Mouse (Mus musculus) embryonic fibroblast, embryonic 13.5 days (primary cell): ENCODE results near the gene Gm21915. TPM values are rescaled to one million over a fixed set of nuclear protein-coding genes. Genes with fewer than 3 reads are reported as not detected.

Experiments
- H3K27ac ChIP-seq: 2 replicates; pipeline ENCODE4 v1.5.1; 2012; ENCODE audit warnings: low read length, control low read depth, inconsistent platforms; ENCODE audit not compliant: insufficient read depth
- H3K4me1 ChIP-seq: 2 replicates; pipeline ENCODE4 v1.6.1; 2011; ENCODE audit warnings: low read length; ENCODE audit not compliant: control insufficient read depth, insufficient read depth
- H3K4me3 ChIP-seq: 2 replicates; pipeline ENCODE4 v1.5.1; 2011; ENCODE audit warnings: mild to moderate bottlenecking, control low read depth, low read length; ENCODE audit not compliant: insufficient read depth
- CTCF ChIP-seq: IDR thresholded peaks from 2 replicates; pipeline ENCODE4 v1.5.1; 2011; ENCODE audit warnings: mild to moderate bottlenecking, control low read depth, low read length, moderate library complexity, borderline replicate concordance; ENCODE audit not compliant: insufficient read depth
- POLR2A ChIP-seq: IDR thresholded peaks from 2 replicates; pipeline ENCODE4 v1.6.1; 2011; ENCODE audit warnings: low read depth, mild to moderate bottlenecking, control low read depth, low read length, moderate library complexity
- polyA plus RNA-seq: library from polyadenylated mRNA; stranded (reverse); fragments of >200 nt; gene quantifications from 2 replicates; pipeline ENCODE4 v1.2.4, GENCODE M21; 2011; ENCODE audit warnings: low read depth; ENCODE audit not compliant: missing spikeins, insufficient read length

Gm21915 gene
- polyA plus RNA-seq, 1 experiment, result not detected

- peaks cover 3% of the 10 kb centered on the region; the same call in 1 of the 2 replicates for H3K4me1 ChIP-seq
- TF ChIP-seq CTCF, result no peak
- no peak for TF ChIP-seq POLR2A
- no peak overlapping the region for H3K27ac ChIP-seq
Measured at GRCm38 (mm10) chr9:40690511-40690910, 20.1 kb downstream of the Gm21915 start.

DNA sequence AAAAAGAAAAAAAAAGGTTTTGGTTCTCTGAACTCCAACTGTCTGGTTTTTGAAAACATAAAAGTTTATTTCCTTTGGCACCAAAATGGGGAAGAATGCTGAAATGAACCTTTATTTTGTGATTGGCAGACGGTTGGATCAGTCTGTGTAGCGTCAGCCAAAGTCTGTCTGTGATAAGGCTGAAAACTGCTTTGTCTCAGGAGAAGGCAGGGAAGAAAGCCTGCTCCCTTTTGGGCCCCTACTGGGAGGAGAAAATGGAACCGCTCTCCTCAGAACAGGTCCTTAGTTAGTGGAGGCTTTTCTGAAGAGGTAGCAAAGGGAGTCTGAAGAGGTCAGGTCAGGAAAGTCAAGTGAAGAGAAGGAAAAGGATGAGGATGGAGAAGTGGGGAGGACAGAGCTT lies 22.6 kb downstream of the Gm21915 start:
- TF ChIP-seq CTCF, result no peak
- no peak for TF ChIP-seq POLR2A
- no peak overlapping the region for H3K4me3 ChIP-seq
- H3K27ac ChIP-seq, result no peak overlapping the region
- peaks cover 3% of the 10 kb centered on the region; the same call in 1 of the 2 replicates for H3K4me1 ChIP-seq

More at GRCm38 (mm10) chr9:40690511-40690910, 20.1 kb downstream of the Gm21915 start:
- no peak overlapping the region for H3K4me3 ChIP-seq

GRCm38 (mm10) chr9:40693768-40694167 lies 23.4 kb downstream of the Gm21915 start:
- Histone ChIP-seq H3K4me1 (peaks cover 6% of the 10 kb centered on the region), H3K27ac (no peak overlapping the region), H3K4me3 (no peak overlapping the region)
- no peak for TF ChIP-seq CTCF
- TF ChIP-seq POLR2A, result no peak

DNA sequence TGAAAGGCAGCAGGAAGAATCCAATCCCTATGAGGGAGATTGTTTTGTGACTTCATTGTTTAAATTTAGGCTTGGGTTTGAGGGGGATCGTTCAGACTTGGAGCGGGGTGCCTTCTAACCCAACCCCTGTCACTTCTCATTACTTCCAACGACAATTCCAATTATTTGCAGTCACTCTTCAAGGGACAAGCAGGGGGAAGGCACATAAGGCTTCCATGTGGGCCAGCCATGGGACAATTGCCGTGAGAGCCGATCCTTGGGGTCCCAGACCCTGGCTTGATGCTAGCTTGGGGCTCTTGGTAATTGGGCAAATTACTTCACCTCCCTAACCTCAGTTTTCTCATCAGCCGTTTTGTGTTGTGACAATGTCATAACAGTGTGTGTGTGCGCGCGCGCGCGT lies 23.9 kb downstream of the Gm21915 start:
- peaks cover 6% of the 10 kb centered on the region for H3K4me1 ChIP-seq
- no peak for TF ChIP-seq CTCF
- no peak for TF ChIP-seq POLR2A
- no peak overlapping the region for H3K4me3 ChIP-seq
- H3K27ac ChIP-seq, result no peak overlapping the region

DNA sequence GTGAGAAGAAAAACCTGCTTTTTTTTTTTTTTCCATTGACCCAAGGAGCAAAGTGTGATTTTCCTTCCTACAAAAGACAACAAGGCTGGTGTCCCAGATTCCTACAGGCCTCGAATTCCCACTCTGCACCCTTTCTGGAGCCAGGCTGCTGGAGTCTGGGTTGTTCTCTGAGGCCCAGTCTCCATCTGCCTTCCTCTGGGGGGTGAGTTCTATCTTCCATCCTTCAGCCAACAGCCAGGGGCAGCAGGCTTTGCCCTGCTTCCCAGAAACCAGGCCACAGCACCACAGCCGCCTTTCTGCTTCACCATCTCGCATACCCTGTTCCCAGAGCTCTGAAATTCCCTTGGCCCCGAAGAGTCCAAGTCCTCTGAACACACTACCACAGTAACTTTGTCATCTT lies 25.7 kb downstream of the Gm21915 start:
- H3K27ac ChIP-seq, result no peak overlapping the region
- H3K4me1 ChIP-seq, result peaks cover 6% of the 10 kb centered on the region
- no peak overlapping the region for H3K4me3 ChIP-seq
- TF ChIP-seq CTCF (no peak), POLR2A (no peak)

DNA sequence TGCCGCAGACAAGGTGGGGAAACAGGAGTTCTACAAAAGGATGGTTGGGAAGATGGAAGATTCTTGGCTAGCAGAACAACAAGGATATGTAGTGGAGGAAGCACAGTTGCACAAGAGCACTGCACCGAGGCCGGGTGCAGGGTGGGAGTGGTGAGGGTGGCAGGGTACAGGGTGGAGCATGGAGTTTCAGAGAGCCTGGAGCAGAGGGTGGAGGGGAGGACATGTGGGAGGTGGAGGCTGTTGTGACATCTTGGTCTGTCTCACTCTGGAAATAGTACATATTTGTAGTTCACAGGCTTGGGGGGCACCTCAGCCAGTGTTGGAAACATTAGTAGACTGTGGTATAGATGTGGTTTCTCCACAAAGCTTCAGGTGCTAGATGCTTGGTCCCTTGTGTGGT lies 28.8 kb downstream of the Gm21915 start:
- H3K4me1 ChIP-seq, result peaks cover 4% of the 10 kb centered on the region
- H3K27ac ChIP-seq, result no peak overlapping the region
- no peak overlapping the region for H3K4me3 ChIP-seq
- TF ChIP-seq POLR2A (no peak), CTCF (no peak)

GRCm38 (mm10) chr9:40700253-40700652 lies 29.8 kb downstream of the Gm21915 start:
- Histone ChIP-seq H3K4me1 (peaks cover 5% of the 10 kb centered on the region), H3K4me3 (no peak overlapping the region), H3K27ac (no peak overlapping the region)
- TF ChIP-seq CTCF (no peak), POLR2A (no peak)

DNA sequence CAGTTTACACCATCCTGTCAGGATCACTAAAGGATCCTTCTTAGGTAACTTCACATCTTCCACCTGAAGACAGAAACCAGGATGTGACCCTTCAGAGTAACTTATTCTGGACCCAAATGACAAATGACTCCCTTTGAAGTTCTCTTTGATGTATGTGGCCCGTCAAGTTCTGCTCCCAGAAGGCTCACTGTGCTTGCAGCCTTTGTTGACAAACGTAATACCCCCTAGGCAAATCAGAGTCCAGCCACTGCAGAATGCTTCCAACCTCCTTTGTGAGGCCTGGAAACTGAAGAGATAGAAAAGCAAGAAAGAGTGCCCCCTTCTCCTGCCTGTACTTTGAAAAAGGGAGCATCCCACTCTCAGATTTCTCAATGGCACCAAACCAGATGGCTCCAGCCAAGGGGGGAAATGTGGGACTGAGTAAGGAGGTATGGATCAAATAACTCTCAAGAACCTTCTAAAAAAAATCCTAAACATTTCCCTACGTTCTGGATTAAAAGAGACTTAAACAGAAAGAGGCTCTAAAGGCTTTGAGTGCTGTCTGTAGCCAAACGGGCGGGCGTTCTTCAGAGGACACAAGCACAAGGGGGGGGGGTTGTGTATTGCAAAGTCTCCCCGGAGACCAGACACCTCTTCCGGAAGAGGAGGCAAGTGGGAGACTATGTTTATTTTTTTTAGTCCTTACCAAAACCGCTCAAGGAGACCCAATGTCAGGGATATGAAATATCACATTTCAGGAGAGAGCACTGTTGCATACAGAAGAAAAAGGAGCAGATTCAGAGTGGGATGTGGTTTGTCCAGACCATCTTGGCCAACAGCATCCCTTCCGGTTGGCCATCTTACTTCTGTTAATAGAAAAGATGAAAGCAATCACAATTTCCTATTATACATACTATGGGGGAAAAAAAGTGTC lies 34.2 kb downstream of the Gm21915 start:
- Histone ChIP-seq H3K4me3 (no peak overlapping the region), H3K27ac (no peak overlapping the region), H3K4me1 (peaks cover 6% of the 10 kb centered on the region; the same call in 1 of the 2 replicates)
- TF ChIP-seq POLR2A (no peak), CTCF (no peak)

DNA sequence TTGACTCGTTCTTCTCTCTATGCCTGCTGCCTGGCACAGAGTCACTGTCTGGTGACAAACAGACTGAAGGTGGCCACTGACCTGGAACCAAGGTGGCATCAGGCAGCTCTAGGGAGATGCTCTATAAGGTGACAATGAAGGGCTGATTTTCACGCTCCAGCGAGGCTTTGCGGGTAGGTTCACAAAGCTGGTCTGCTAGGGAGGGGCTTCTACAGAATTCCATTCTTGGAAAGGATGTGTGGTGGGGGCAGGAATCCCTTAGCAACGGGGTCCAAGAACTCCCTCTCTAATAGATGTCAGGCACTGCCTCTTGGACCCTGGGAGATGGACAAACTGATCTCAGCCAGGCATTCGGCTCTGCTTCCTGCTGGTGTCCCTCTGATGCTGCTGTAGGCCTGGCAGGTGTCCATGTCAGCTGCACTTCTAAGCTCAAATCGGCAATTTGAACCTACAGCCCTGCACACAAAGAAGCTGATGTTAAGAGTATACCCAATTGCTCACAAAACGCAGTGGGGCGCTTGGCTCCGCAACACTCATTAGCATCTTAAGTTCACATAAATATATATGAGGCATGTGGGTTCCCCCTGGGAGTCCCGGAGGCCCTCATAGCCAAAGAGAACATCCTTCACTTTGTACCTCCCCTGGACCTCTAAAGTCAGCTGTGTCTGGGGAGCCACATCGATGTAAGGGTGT lies 38.2 kb downstream of the Gm21915 start:
- H3K4me3 ChIP-seq, result no peak overlapping the region

More for the DNA sequence above, 38.2 kb downstream of the Gm21915 start:
- no peak for TF ChIP-seq POLR2A
- no peak for TF ChIP-seq CTCF
- Histone ChIP-seq H3K4me1 (peaks cover 6% of the 10 kb centered on the region; the same call in 1 of the 2 replicates), H3K27ac (no peak overlapping the region)
